Mouse (Mus musculus) layer of hippocampus, adult 6 months (tissue): ENCODE data around the gene Bpifb5. TPM values are rescaled to one million over a fixed set of nuclear protein-coding genes. Genes with fewer than 3 reads are reported as not detected.

Experiments used
- long read RNA-seq, 2 experiments: library from polyadenylated mRNA; unstranded; transcript quantifications; one replicate each; pipeline ENCODE4 v2.0.0; 2019 to 2020
- polyA plus RNA-seq: library from polyadenylated mRNA; unstranded; fragments of <200 nt; fragmentation: Nextera tagmentation; gene quantifications from 2 replicates; pipeline ENCODE4 v1.2.3, GENCODE M21; 2021

The Bpifb5 gene
- 0.09 TPM in 1 of 2 replicates, not detected in the other for polyA plus RNA-seq
- long read RNA-seq, experiment 1: 0 reads
- long read RNA-seq, experiment 2: 0 reads

DNA sequence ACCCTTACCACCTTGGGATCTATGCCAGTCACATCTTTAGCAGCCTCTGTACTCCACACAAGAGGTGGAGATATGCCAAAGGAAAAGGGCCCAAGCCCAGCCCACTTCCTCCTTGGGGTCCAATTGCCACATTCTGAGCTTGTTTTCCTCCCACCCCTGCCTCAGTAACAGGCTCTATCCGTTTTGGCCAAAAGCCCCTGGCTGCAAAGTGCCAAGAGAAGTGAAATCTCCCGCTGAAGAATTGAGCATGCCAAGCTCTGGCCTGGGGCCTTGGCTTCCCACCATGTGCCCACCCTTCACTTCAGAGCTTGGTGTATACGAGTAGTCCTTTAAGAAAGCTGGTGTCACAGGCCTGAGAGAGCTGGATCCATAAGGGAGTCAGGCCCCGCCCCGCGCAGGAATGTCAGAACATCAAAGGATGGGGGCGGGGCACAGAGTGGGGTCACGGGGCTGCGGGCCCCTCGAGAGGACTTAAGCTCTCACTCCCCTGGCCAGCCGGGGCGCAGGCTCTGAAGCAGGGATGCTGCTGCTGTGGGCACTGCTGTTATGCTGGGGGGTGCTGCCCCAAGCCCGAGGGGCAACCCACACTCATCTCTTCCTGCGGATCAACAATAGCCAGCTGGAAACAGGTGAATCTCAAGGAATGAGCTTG lies at the start of gene Bpifb5:
Bpifb5 (plus strand) TSS at position 478 of the 652 bp plus-strand sequence.

DNA sequence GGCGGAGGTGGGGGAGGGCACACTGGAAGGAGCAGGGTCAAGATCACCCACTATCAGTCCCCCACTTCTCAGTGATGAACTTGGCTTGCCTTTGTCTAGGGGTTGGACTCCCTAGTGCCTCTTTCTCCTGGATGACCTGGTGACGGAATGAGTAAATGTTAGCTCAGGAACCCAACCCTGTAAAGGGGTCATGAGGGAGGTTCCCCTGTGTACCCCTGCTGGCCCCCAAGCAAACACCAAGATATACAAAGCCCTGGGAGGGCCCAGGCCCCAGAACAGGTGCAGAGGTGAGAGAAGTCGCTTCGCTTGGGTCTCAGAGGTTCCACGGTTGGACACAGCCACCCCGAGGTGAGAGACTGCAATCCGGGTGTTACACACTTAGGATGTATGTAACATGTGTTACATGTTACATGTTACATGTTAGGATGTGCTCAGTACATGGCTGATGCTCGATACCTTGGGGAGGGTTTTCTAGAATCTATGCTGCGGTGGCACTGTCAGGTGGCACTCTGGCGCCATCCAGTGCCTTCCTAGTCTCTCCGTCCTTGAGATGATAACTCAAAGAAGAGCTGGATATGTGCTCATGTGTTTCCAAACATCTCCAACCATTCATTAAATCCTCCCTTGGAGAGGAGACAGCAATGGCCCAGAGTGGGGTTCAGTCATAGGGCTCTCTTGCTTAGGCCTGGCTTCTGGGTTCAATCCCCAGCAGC lies 32.8 kb upstream of the Bpifb5 start, which contains the start of gene Bpifb1:
Bpifb1 (plus strand) TSS at position 273 of the 713 bp plus-strand sequence.

GRCm38 (mm10) chr2:154257554-154257953 lies 34.0 kb downstream of the Bpifb5 start, which contains the start of gene Bpifb9a:
Gene Bpifb9a (plus strand): TSS chr2:154257854.

Other genes starting within 250 kb of the Bpifb5 start
- gene Bpifa6, start 248.8 kb upstream of the Bpifb5 start, polyA plus RNA-seq: not detected in 2 replicates
- not detected in 2 replicates for gene Bpifa2, start 215.5 kb upstream of the Bpifb5 start, polyA plus RNA-seq
- gene Bpifa3, start 93.4 kb upstream of the Bpifb5 start, polyA plus RNA-seq: not detected in 2 replicates
- 0.13 TPM in 1 of 2 replicates, not detected in the other for gene Bpifa1, start 80.9 kb upstream of the Bpifb5 start, polyA plus RNA-seq
- 0.13 TPM in 1 of 2 replicates, not detected in the other for gene Bpifa5, start 61.1 kb upstream of the Bpifb5 start, polyA plus RNA-seq
- gene Bpifb1, start 32.9 kb upstream of the Bpifb5 start, polyA plus RNA-seq: 0.19 and 0.25 TPM in 2 replicates
- gene Bpifb9a, start 34.1 kb downstream of the Bpifb5 start, polyA plus RNA-seq: not detected in 2 replicates
- gene Bpifb9b, start 83.5 kb downstream of the Bpifb5 start, polyA plus RNA-seq: not detected in 2 replicates
- gene Cdk5rap1, start 149.3 kb downstream of the Bpifb5 start, polyA plus RNA-seq: 7.7 and 8.4 TPM in 2 replicates
- 14.7 and 15.8 TPM in 2 replicates for gene Snta1, start 184.4 kb downstream of the Bpifb5 start, polyA plus RNA-seq
- gene Cbfa2t2, start 212.7 kb downstream of the Bpifb5 start, polyA plus RNA-seq: 33.8 and 49.0 TPM in 2 replicates